Mouse (Mus musculus) heart, embryonic 13.5 days (tissue): ENCODE results near the gene 1700057G04Rik. TPM values are rescaled to one million over a fixed set of nuclear protein-coding genes. Genes with fewer than 3 reads are reported as not detected.
A peak's percentile ranks its signal among the peaks of the same experiment; 100 is the strongest.

Source experiments
- ATAC-seq: fragments of 200-750 bp; cut with Nextera tagmentation; 2 replicates; pipeline ENCODE4 v1.8.0; 2017; ENCODE audit warnings: moderate TSS enrichment; ENCODE audit not compliant: insufficient number of reproducible peaks, low FRiP score, low TSS enrichment; ENCODE audit errors: extremely low read depth
- H3K27ac ChIP-seq: fragments of 300-500 bp; sonication (generic); replicated peaks from 2 replicates; pipeline ENCODE4 v1.5.1; 2015; ENCODE audit warnings: moderate library complexity, mild to moderate bottlenecking, inconsistent platforms
- H3K27me3 ChIP-seq: fragments of 300-500 bp; sonication (generic); replicated peaks from 2 replicates; pipeline ENCODE4 v1.6.1; 2015; ENCODE audit warnings: mild to moderate bottlenecking, inconsistent platforms
- H3K36me3 ChIP-seq: fragments of 300-500 bp; sonication (generic); 2 replicates; pipeline ENCODE4 v1.6.1; 2015; ENCODE audit warnings: mild to moderate bottlenecking, inconsistent platforms
- H3K4me1 ChIP-seq: fragments of 300-500 bp; sonication (generic); 2 replicates; pipeline ENCODE4 v1.6.1; 2015; ENCODE audit warnings: inconsistent platforms
- H3K4me2 ChIP-seq: fragments of 300-500 bp; sonication (generic); 2 replicates; pipeline ENCODE4 v1.6.1; 2015; ENCODE audit warnings: inconsistent platforms, mild to moderate bottlenecking, moderate library complexity
- H3K4me3 ChIP-seq: fragments of 300-500 bp; sonication (generic); 2 replicates; pipeline ENCODE4 v1.5.1; 2015; ENCODE audit warnings: moderate library complexity, mild to moderate bottlenecking, inconsistent platforms
- H3K9ac ChIP-seq: fragments of 300-500 bp; sonication (generic); 2 replicates; pipeline ENCODE4 v1.6.1; 2015; ENCODE audit warnings: inconsistent platforms, mild to moderate bottlenecking, moderate library complexity
- H3K9me3 ChIP-seq: fragments of 300-500 bp; sonication (generic); 2 replicates; pipeline ENCODE4 v1.6.1; 2016; ENCODE audit warnings: inconsistent platforms
- WGBS: fragments of 180-500 bp; shearing (Covaris S2); methylation state at CpG from one replicate; pipeline ENCODE4 v1.1.7; 2015; ENCODE audit warnings: mixed read lengths; 5-methylcytosine and 5-hydroxymethylcytosine counted together
- polyA plus RNA-seq: library from polyadenylated mRNA; unstranded; fragments of >200 nt; fragmentation: Nextera tagmentation; extraction: Ambion mirVana; gene quantifications from 2 replicates; pipeline ENCODE4 v1.2.1, GENCODE M21; 2015

Gene 1700057G04Rik
- polyA plus RNA-seq, 1 experiment from 2014 or later = not detected

GRCm38 (mm10) chr9:92360691-92361310, 51.6 kb downstream of the 1700057G04Rik start:
- Histone ChIP-seq H3K4me1 (peaks cover 4% of the 10 kb centered on the region; the same call in 1 of the 2 replicates), H3K9me3 (no peaks in the 10 kb centered on the region), H3K9ac (no peak overlapping the region), H3K4me2 (no peak overlapping the region), H3K4me3 (no peak overlapping the region), H3K27ac (no peak overlapping the region), H3K36me3 (no peaks in the 10 kb centered on the region), H3K27me3 (no peaks in the 10 kb centered on the region)
- no peak for ATAC-seq
- WGBS = 71% methylated on average over 1 of the region's 1 CpGs

GRCm38 (mm10) chr9:92363478-92363877, 54.3 kb downstream of the 1700057G04Rik start:
- Histone ChIP-seq H3K9ac (no peak overlapping the region), H3K4me1 (peaks cover 1% of the 10 kb centered on the region; the same call in 1 of the 2 replicates), H3K4me2 (no peak overlapping the region), H3K4me3 (no peak overlapping the region), H3K36me3 (no peaks in the 10 kb centered on the region), H3K27ac (no peak overlapping the region), H3K9me3 (no peaks in the 10 kb centered on the region), H3K27me3 (no peaks in the 10 kb centered on the region)
- 68% methylated on average over 2 of the region's 2 CpGs for WGBS
- no peak for ATAC-seq

GRCm38 (mm10) chr9:92368920-92369319, 59.7 kb downstream of the 1700057G04Rik start:
- Histone ChIP-seq H3K27ac (no peak overlapping the region), H3K4me2 (no peak overlapping the region), H3K9me3 (no peaks in the 10 kb centered on the region), H3K4me3 (no peak overlapping the region), H3K36me3 (no peaks in the 10 kb centered on the region), H3K4me1 (peaks cover 4% of the 10 kb centered on the region; the same call in 1 of the 2 replicates), H3K9ac (no peak overlapping the region), H3K27me3 (no peaks in the 10 kb centered on the region)
- ATAC-seq = no peak

- 53% methylated on average over 4 of the region's 4 CpGs for WGBS
- H3K36me3 ChIP-seq = no peaks in the 10 kb centered on the region
- H3K9me3 ChIP-seq = no peaks in the 10 kb centered on the region
- no peak overlapping the region for H3K4me2 ChIP-seq
- H3K27ac ChIP-seq = 0 out of 2 replicates have a peak overlapping the region, but pooled peaks have one; percentile 40
- H3K4me1 ChIP-seq = peaks cover 16% of the 10 kb centered on the region
- no peak overlapping the region for H3K4me3 ChIP-seq
- H3K27me3 ChIP-seq = no peaks in the 10 kb centered on the region
- H3K9ac ChIP-seq = no peak overlapping the region
- no peak for ATAC-seq
Measured at GRCm38 (mm10) chr9:92373896-92374295, 64.7 kb downstream of the 1700057G04Rik start.

- H3K4me2 ChIP-seq = peak overlapping the region; percentile 4; the same call in 1 of the 2 replicates
- no peaks in the 10 kb centered on the region for H3K9me3 ChIP-seq
- no peaks in the 10 kb centered on the region for H3K27me3 ChIP-seq
- no peaks in the 10 kb centered on the region for H3K36me3 ChIP-seq
- H3K9ac ChIP-seq = no peak overlapping the region
- H3K4me1 ChIP-seq = peaks cover 16% of the 10 kb centered on the region
- H3K4me3 ChIP-seq = no peak overlapping the region
- peak overlapping the region; percentile 40; the same call in 1 of the 2 replicates for H3K27ac ChIP-seq
- 29% methylated on average over 7 of the region's 7 CpGs for WGBS
- ATAC-seq = peak; percentile 74; the same call in 1 of the 2 replicates
Measured at GRCm38 (mm10) chr9:92374705-92375199, 65.6 kb downstream of the 1700057G04Rik start.

GRCm38 (mm10) chr9:92375378-92375777, 66.2 kb downstream of the 1700057G04Rik start:
- Histone ChIP-seq H3K4me3 (no peak overlapping the region), H3K27me3 (no peaks in the 10 kb centered on the region), H3K4me1 (peaks cover 16% of the 10 kb centered on the region), H3K27ac (peak overlapping the region; percentile 10; the same call in 1 of the 2 replicates), H3K9me3 (no peaks in the 10 kb centered on the region), H3K36me3 (no peaks in the 10 kb centered on the region), H3K9ac (no peak overlapping the region), H3K4me2 (peak overlapping the region; percentile 4; the same call in 1 of the 2 replicates)
- WGBS = 52% methylated on average over 8 of the region's 8 CpGs
- ATAC-seq = no peak

- ATAC-seq = no peak
- Histone ChIP-seq H3K27ac (no peak overlapping the region), H3K27me3 (no peaks in the 10 kb centered on the region), H3K9me3 (no peaks in the 10 kb centered on the region), H3K4me1 (peaks cover 16% of the 10 kb centered on the region), H3K9ac (no peak overlapping the region), H3K4me2 (no peak overlapping the region), H3K4me3 (no peak overlapping the region), H3K36me3 (no peaks in the 10 kb centered on the region)
- WGBS = 64% methylated on average over 1 of the region's 1 CpGs
Measured at GRCm38 (mm10) chr9:92377967-92378366, 68.8 kb downstream of the 1700057G04Rik start.

GRCm38 (mm10) chr9:92379240-92379639, 70.1 kb downstream of the 1700057G04Rik start:
- Histone ChIP-seq H3K4me1 (peaks cover 9% of the 10 kb centered on the region), H3K27me3 (no peaks in the 10 kb centered on the region), H3K9ac (no peak overlapping the region), H3K27ac (no peak overlapping the region), H3K4me3 (no peak overlapping the region), H3K36me3 (no peaks in the 10 kb centered on the region), H3K4me2 (no peak overlapping the region), H3K9me3 (no peaks in the 10 kb centered on the region)
- WGBS = 67% methylated on average over 5 of the region's 5 CpGs
- ATAC-seq = no peak

GRCm38 (mm10) chr9:92383415-92383814, 74.2 kb downstream of the 1700057G04Rik start:
- no peak for ATAC-seq
- 71% methylated on average over 3 of the region's 3 CpGs for WGBS
- no peak overlapping the region for H3K4me2 ChIP-seq

GRCm38 (mm10) chr9:92384401-92384800, 75.2 kb downstream of the 1700057G04Rik start:
- H3K4me2 ChIP-seq = no peak overlapping the region
- no peaks in the 10 kb centered on the region for H3K4me1 ChIP-seq
- H3K27ac ChIP-seq = no peak overlapping the region
- no peak for ATAC-seq
- H3K36me3 ChIP-seq = no peaks in the 10 kb centered on the region
- H3K27me3 ChIP-seq = no peaks in the 10 kb centered on the region
- H3K9ac ChIP-seq = no peak overlapping the region
- H3K9me3 ChIP-seq = no peaks in the 10 kb centered on the region
- H3K4me3 ChIP-seq = no peak overlapping the region
- WGBS = 54% methylated on average over 3 of the region's 3 CpGs

More at GRCm38 (mm10) chr9:92383415-92383814, 74.2 kb downstream of the 1700057G04Rik start:
- Histone ChIP-seq H3K9me3 (no peaks in the 10 kb centered on the region), H3K27me3 (no peaks in the 10 kb centered on the region), H3K4me1 (no peaks in the 10 kb centered on the region), H3K27ac (no peak overlapping the region), H3K9ac (no peak overlapping the region), H3K36me3 (no peaks in the 10 kb centered on the region), H3K4me3 (no peak overlapping the region)

GRCm38 (mm10) chr9:92385831-92386230, 76.7 kb downstream of the 1700057G04Rik start:
- no peak overlapping the region for H3K9ac ChIP-seq
- no peaks in the 10 kb centered on the region for H3K4me1 ChIP-seq
- H3K36me3 ChIP-seq = no peaks in the 10 kb centered on the region
- no peak for ATAC-seq
- H3K27me3 ChIP-seq = no peaks in the 10 kb centered on the region
- 73% methylated on average over 1 of the region's 1 CpGs for WGBS
- H3K9me3 ChIP-seq = no peaks in the 10 kb centered on the region
- H3K4me3 ChIP-seq = no peak overlapping the region
- H3K4me2 ChIP-seq = no peak overlapping the region
- no peak overlapping the region for H3K27ac ChIP-seq

- no peak overlapping the region for H3K9ac ChIP-seq
- no peaks in the 10 kb centered on the region for H3K27me3 ChIP-seq
- no peak for ATAC-seq
- WGBS = 58% methylated on average over 1 of the region's 1 CpGs
- H3K4me2 ChIP-seq = no peak overlapping the region
- H3K27ac ChIP-seq = no peak overlapping the region
- H3K4me1 ChIP-seq = no peaks in the 10 kb centered on the region
- no peaks in the 10 kb centered on the region for H3K9me3 ChIP-seq
- no peak overlapping the region for H3K4me3 ChIP-seq
- H3K36me3 ChIP-seq = no peaks in the 10 kb centered on the region
Measured at GRCm38 (mm10) chr9:92386871-92387270, 77.7 kb downstream of the 1700057G04Rik start.
